Mouse (Mus musculus) heart, adult 2 months (tissue): ENCODE results near the gene CK137956. TPM values are rescaled to one million over a fixed set of nuclear protein-coding genes. Genes with fewer than 3 reads are reported as not detected.

Experiments
- DNase-seq, 2 experiments: peaks; one replicate each; pipeline ENCODE4 v3.0.0; 2021
- H3K27ac ChIP-seq: fragments of 200-600 bp; 2 replicates; pipeline ENCODE4 v1.8.1; 2022
- H3K27me3 ChIP-seq: fragments of 200-500 bp; 2 replicates; pipeline ENCODE4 v1.6.1; 2012; ENCODE audit warnings: mild to moderate bottlenecking, low read length, inconsistent platforms, mixed read lengths; ENCODE audit not compliant: control insufficient read depth, insufficient read depth
- H3K36me3 ChIP-seq: fragments of 200-500 bp; 2 replicates; pipeline ENCODE4 v1.6.1; 2012; ENCODE audit warnings: low read length, inconsistent platforms; ENCODE audit not compliant: control insufficient read depth, insufficient read depth
- H3K4me1 ChIP-seq: fragments of 200-500 bp; 2 replicates; pipeline ENCODE4 v1.6.1; 2011; ENCODE audit warnings: low read length; ENCODE audit not compliant: control insufficient read depth, insufficient read depth
- H3K4me3 ChIP-seq: fragments of 200-600 bp; 2 replicates; pipeline ENCODE4 v1.8.1; 2022
- H3K79me2 ChIP-seq: fragments of 200-500 bp; replicated peaks from 2 replicates; pipeline ENCODE4 v1.6.1; 2012; ENCODE audit warnings: mild to moderate bottlenecking, inconsistent platforms, low read length, moderate library complexity, mixed read lengths; ENCODE audit not compliant: control insufficient read depth, insufficient read depth
- H3K9ac ChIP-seq: fragments of 200-500 bp; 2 replicates; pipeline ENCODE4 v1.6.1; 2012; ENCODE audit warnings: low read depth, mild to moderate bottlenecking, control low read depth, inconsistent platforms, low read length, mixed read lengths
- CTCF ChIP-seq: fragments of 200-600 bp; IDR thresholded peaks from 2 replicates; pipeline ENCODE4 v1.8.1; 2022; ENCODE audit warnings: antibody characterized with exemption, mild to moderate bottlenecking, moderate library complexity
- EP300 ChIP-seq: fragments of 200-500 bp; IDR thresholded peaks from 2 replicates; pipeline ENCODE4 v1.6.1; 2011; ENCODE audit warnings: low read depth, low read length, control low read depth; ENCODE audit not compliant: insufficient read depth
- POLR2A ChIP-seq: fragments of 200-500 bp; IDR thresholded peaks from 2 replicates; pipeline ENCODE4 v1.6.1; 2011; ENCODE audit warnings: mild to moderate bottlenecking, low read depth, low read length, control low read depth; ENCODE audit not compliant: insufficient read depth
- WGBS: fragments of 180-500 bp; shearing (Covaris S2); methylation state at CpG from one replicate; pipeline ENCODE4 v1.1.7; 2018; 5-methylcytosine and 5-hydroxymethylcytosine counted together
- intact Hi-C: fragments of 180-260 bp; cut with DNase I; formaldehyde crosslinking; loops from one replicate; pipeline ENCODE4 v1.15.1; 2025
- long read RNA-seq: library from polyadenylated mRNA; stranded (forward); transcript quantifications from one replicate; pipeline ENCODE4 v2.0.0, GENCODE M21; 2021
- polyA plus RNA-seq: library from polyadenylated mRNA; depleted of rRNA; stranded (reverse); fragments of >200 nt; gene quantifications from 2 replicates; pipeline ENCODE4 v1.2.3, GENCODE M21; 2012; rRNA removed
- total RNA-seq, 2 experiments: library from RNA; stranded (reverse); gene quantifications; 2 replicates each; pipeline ENCODE4 v1.2.3; 2021

The CK137956 gene
- not detected for total RNA-seq
- not detected in 2 replicates for polyA plus RNA-seq
- long read RNA-seq = 0 reads

DNA sequence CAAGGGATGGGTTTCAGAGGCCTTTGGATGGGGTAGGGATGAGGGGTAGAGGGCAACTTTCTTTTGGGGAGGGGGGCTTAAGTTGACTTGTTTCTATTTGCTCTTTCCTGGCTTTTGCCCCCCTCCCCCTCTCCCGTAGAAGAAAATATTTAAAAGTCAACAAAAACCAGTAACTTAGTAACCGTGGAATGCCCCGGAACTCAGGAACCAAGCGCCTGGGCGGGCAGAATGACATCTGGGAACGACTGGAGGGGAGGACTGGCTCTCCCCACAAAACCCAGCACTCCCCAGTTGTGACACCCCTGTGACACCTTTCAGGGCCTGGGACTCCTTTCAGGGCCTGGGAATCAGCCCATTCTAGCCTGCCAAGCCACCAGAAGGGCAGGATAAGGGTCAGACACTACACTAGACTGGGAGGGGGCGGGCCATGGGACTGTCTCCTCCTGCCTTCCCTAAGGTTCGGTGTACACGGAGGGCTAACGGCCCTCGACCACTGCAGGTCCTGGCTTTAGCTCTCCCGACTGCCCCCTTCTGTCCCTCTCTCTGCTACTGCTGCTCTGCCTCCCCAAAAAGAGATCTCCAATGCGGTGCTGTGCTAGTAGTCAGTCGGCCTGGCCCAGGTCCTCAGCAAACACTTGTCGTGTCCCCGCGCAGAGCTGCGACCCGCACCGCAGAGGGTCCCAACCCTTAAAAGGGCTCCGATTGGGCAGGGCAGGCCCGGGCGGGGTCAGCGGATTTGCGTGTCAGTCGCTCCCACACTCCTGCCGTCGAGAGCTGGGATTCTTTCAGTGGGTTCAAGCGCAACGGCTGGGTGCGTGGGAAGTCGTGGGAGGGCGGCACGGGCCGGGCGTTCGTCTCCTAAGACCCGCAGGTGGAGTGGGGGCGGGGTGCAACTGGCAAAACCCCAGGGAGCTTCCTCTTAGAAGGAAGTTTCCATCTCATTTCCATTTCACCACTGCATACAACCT, at the start of gene CK137956:
Gene CK137956 (minus strand): TSS at position 51 of the 968 bp plus-strand sequence.
- no peaks in the 10 kb centered on the region for H3K4me1 ChIP-seq
- 3% methylated on average over 39 of the region's 39 CpGs for WGBS
- intact Hi-C loops = no loop called here
- no peak within 1 kb of the TSS for H3K9ac ChIP-seq
- TF ChIP-seq EP300 = no peak
- TF ChIP-seq CTCF = no peak
- TF ChIP-seq POLR2A = no peak
- peaks cover 5% of the 10 kb centered on the region; the same call in 1 of the 2 replicates for H3K27me3 ChIP-seq
- no peaks in the 10 kb centered on the region for H3K79me2 ChIP-seq
- DNase-seq = no peak
- no peak within 1 kb of the TSS for H3K27ac ChIP-seq
- H3K4me3 ChIP-seq = no peak within 1 kb of the TSS
- no peaks in the 10 kb centered on the region for H3K36me3 ChIP-seq

DNA sequence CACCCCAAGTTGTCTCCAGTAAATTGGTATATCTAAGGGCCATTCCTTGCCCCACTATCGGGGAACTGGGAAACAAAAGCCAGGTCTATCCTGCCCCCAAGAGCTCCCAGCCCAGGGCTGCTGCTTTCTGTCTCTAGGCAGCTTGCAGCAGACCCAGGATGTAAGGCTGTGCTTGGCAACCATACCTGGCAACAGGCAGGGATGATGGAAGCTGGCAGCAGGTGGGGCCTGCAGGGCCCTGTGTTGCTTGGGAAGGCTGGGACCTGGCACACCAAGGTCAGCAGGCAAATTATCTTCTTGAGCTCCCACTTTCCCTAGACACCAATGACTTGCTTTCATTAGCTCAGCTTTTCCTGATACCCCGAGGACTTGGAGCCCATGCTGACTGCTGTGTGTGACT, 48.7 kb upstream of the CK137956 start:
- Histone ChIP-seq H3K27me3 (no peaks in the 10 kb centered on the region), H3K79me2 (no peaks in the 10 kb centered on the region), H3K4me1 (no peaks in the 10 kb centered on the region), H3K9ac (no peak overlapping the region), H3K27ac (no peak overlapping the region), H3K4me3 (no peak overlapping the region), H3K36me3 (no peaks in the 10 kb centered on the region)
- TF ChIP-seq EP300 (no peak), POLR2A (no peak), CTCF (no peak)
- intact Hi-C loops = no loop called here
- WGBS = 60% methylated on average over 2 of the region's 2 CpGs
- DNase-seq = no peak

- no peak overlapping the region for H3K27ac ChIP-seq
- DNase-seq = no peak
- H3K79me2 ChIP-seq = no peaks in the 10 kb centered on the region
- no peak overlapping the region for H3K9ac ChIP-seq
- no peaks in the 10 kb centered on the region for H3K27me3 ChIP-seq
- 52% methylated on average over 3 of the region's 3 CpGs for WGBS
- TF ChIP-seq EP300 = no peak
- TF ChIP-seq CTCF = no peak
- no peak for TF ChIP-seq POLR2A
- H3K4me1 ChIP-seq = peaks cover 1% of the 10 kb centered on the region; the same call in 1 of the 2 replicates
- no peak overlapping the region for H3K4me3 ChIP-seq
- intact Hi-C loops = no loop called here
- no peaks in the 10 kb centered on the region for H3K36me3 ChIP-seq
Measured at GRCm38 (mm10) chr4:128004797-128005452, 34.2 kb upstream of the CK137956 start.

GRCm38 (mm10) chr4:128002638-128003101, 31.9 kb upstream of the CK137956 start:
- no peak overlapping the region for H3K27ac ChIP-seq
- TF ChIP-seq CTCF (no peak), POLR2A (no peak), EP300 (no peak)
- H3K79me2 ChIP-seq = no peaks in the 10 kb centered on the region
- H3K27me3 ChIP-seq = no peaks in the 10 kb centered on the region
- no peak for DNase-seq
- no peak overlapping the region for H3K9ac ChIP-seq
- peaks cover 1% of the 10 kb centered on the region; the same call in 1 of the 2 replicates for H3K4me1 ChIP-seq
- 36% methylated on average over 4 of the region's 4 CpGs for WGBS
- H3K36me3 ChIP-seq = no peaks in the 10 kb centered on the region
- intact Hi-C loops = no loop called here
- H3K4me3 ChIP-seq = no peak overlapping the region

GRCm38 (mm10) chr4:127999281-127999680, 28.5 kb upstream of the CK137956 start:
- Histone ChIP-seq H3K27ac (no peak overlapping the region), H3K36me3 (no peaks in the 10 kb centered on the region), H3K9ac (no peak overlapping the region), H3K4me1 (peaks cover 1% of the 10 kb centered on the region; the same call in 1 of the 2 replicates), H3K79me2 (no peaks in the 10 kb centered on the region), H3K4me3 (no peak overlapping the region), H3K27me3 (no peaks in the 10 kb centered on the region)
- DNase-seq = no peak
- TF ChIP-seq EP300 = no peak
- TF ChIP-seq POLR2A = no peak
- TF ChIP-seq CTCF = no peak
- intact Hi-C loops = no loop called here
- WGBS = 72% methylated on average over 3 of the region's 3 CpGs
